Mouse (Mus musculus) CH12.LX (cell line): ENCODE measurements around the gene Ahnak. TPM values are rescaled to one million over a fixed set of nuclear protein-coding genes. Genes with fewer than 3 reads are reported as not detected.

Source experiments
- DNase-seq: peaks from one replicate; pipeline ENCODE4 v3.0.0-alpha.2; 2013; ENCODE audit errors: extremely low read depth
- H3K27ac ChIP-seq: 2 replicates; pipeline ENCODE4 v1.5.1; 2012; ENCODE audit warnings: low read depth, mild to moderate bottlenecking, control low read depth, moderate library complexity; ENCODE audit not compliant: insufficient read depth
- H3K27me3 ChIP-seq: replicated peaks from 2 replicates; pipeline ENCODE3; 2012; ENCODE audit warnings: inconsistent platforms
- H3K36me3 ChIP-seq, 2 experiments: replicated peaks in 1 of 2; 2 replicates each; pipeline versions ENCODE3 to v1.6.1; 2012; ENCODE audit warnings: inconsistent platforms in 1 of 2, low read length in 1 of 2, mild to moderate bottlenecking in 1 of 2, mixed read lengths in 1 of 2, moderate library complexity in 1 of 2; ENCODE audit not compliant: control insufficient read depth in 1 of 2, insufficient read depth in 1 of 2
- H3K4me1 ChIP-seq, 2 experiments: 2 replicates each; pipeline ENCODE4 v1.6.1; 2012; ENCODE audit warnings: inconsistent platforms in 1 of 2, moderate library complexity in 1 of 2; ENCODE audit not compliant: insufficient read depth in 2 of 2, control insufficient read depth in 1 of 2
- H3K4me2 ChIP-seq: 2 replicates; pipeline ENCODE4 v1.6.1; 2012; ENCODE audit warnings: low read depth, mild to moderate bottlenecking, control low read depth; ENCODE audit not compliant: poor library complexity, insufficient read depth, severe bottlenecking
- H3K4me3 ChIP-seq, 3 experiments: fragments of 150-350 bp in 1 of 3; sonication (generic) in 1 of 3; replicated peaks in 1 of 3; 2 replicates each; pipeline versions ENCODE3 to v1.5.1; 2011 to 2012; ENCODE audit warnings: low read depth in 2 of 3, low read length in 2 of 3, mild to moderate bottlenecking in 2 of 3, moderate library complexity in 2 of 3, control low read depth in 1 of 3, improper control_type of control experiment in 1 of 3, inconsistent platforms in 1 of 3, mixed read lengths in 1 of 3; ENCODE audit not compliant: poor library complexity in 1 of 3
- H3K79me2 ChIP-seq: replicated peaks from 2 replicates; pipeline ENCODE4 v1.6.1; 2012; ENCODE audit warnings: mild to moderate bottlenecking, moderate library complexity; ENCODE audit not compliant: control insufficient read depth, poor library complexity, insufficient read depth, severe bottlenecking; ENCODE audit errors: extremely low read depth
- H3K9ac ChIP-seq: 2 replicates; pipeline ENCODE4 v1.6.1; 2012; ENCODE audit warnings: low read depth, mild to moderate bottlenecking, control low read depth, moderate library complexity; ENCODE audit not compliant: insufficient read depth
- H3K9me3 ChIP-seq: replicated peaks from 2 replicates; pipeline ENCODE3; 2012; ENCODE audit warnings: low read length, inconsistent platforms, mixed read lengths
- BHLHE40 ChIP-seq: IDR thresholded peaks from 2 replicates; pipeline ENCODE4 v1.6.1; 2011; ENCODE audit warnings: mild to moderate bottlenecking, low read depth, low read length, improper control_type of control experiment
- CHD2 ChIP-seq: IDR thresholded peaks from 2 replicates; pipeline ENCODE4 v1.6.1; 2011; ENCODE audit warnings: low read length, improper control_type of control experiment
- CTCF ChIP-seq, 2 experiments: IDR thresholded peaks in 1 of 2; conservative IDR thresholded peaks in 1 of 2; 2 replicates each; pipeline ENCODE4 v1.5.1; 2011 to 2012; ENCODE audit warnings: low read depth in 2 of 2, low read length in 2 of 2, improper control_type of control experiment in 1 of 2, inconsistent platforms in 1 of 2, mild to moderate bottlenecking in 1 of 2, moderate library complexity in 1 of 2
- ETS1 ChIP-seq: conservative IDR thresholded peaks from 2 replicates; pipeline ENCODE4 v1.6.1; 2012; ENCODE audit warnings: low read depth, mild to moderate bottlenecking, inconsistent platforms, low read length, improper control_type of control experiment, moderate library complexity
- GABPA ChIP-seq: IDR thresholded peaks from 2 replicates; pipeline ENCODE4 v1.6.1; 2012; ENCODE audit warnings: low read depth, low read length, improper control_type of control experiment, inconsistent platforms; ENCODE audit not compliant: insufficient replicate concordance
- HCFC1 ChIP-seq: IDR thresholded peaks from 2 replicates; pipeline ENCODE4 v1.6.1; 2012; ENCODE audit warnings: low read depth, mild to moderate bottlenecking, inconsistent platforms, low read length, improper control_type of control experiment
- JUN ChIP-seq: IDR thresholded peaks from 2 replicates; pipeline ENCODE4 v1.6.1; 2011; ENCODE audit warnings: low read depth, mild to moderate bottlenecking, low read length, improper control_type of control experiment, moderate library complexity; ENCODE audit not compliant: insufficient read depth
- JUND ChIP-seq: conservative IDR thresholded peaks from 2 replicates; pipeline ENCODE4 v1.6.1; 2011; ENCODE audit warnings: low read depth, low read length, improper control_type of control experiment
- MAZ ChIP-seq: IDR thresholded peaks from 2 replicates; pipeline ENCODE4 v1.6.1; 2012; ENCODE audit warnings: low read depth, mild to moderate bottlenecking, inconsistent platforms, low read length, improper control_type of control experiment, moderate library complexity
- MEF2A ChIP-seq: IDR thresholded peaks from 2 replicates; pipeline ENCODE4 v1.6.1; 2014; ENCODE audit warnings: low read depth, mild to moderate bottlenecking, inconsistent platforms, low read length, improper control_type of control experiment, borderline replicate concordance
- MXI1 ChIP-seq: IDR thresholded peaks from 2 replicates; pipeline ENCODE4 v1.6.1; 2011; ENCODE audit warnings: mild to moderate bottlenecking, low read depth, low read length, improper control_type of control experiment
- NRF1 ChIP-seq: IDR thresholded peaks from 2 replicates; pipeline ENCODE4 v1.6.1; 2014; ENCODE audit warnings: low read depth, mild to moderate bottlenecking, inconsistent platforms, low read length, improper control_type of control experiment, moderate library complexity
- POLR2A ChIP-seq: IDR thresholded peaks from 2 replicates; pipeline ENCODE4 v1.6.1; 2011; ENCODE audit warnings: low read depth, mild to moderate bottlenecking, improper control_type of control experiment, low read length
- POLR2AphosphoS2 ChIP-seq: IDR thresholded peaks from 2 replicates; pipeline ENCODE4 v1.6.1; 2011; ENCODE audit warnings: low read depth, low read length, improper control_type of control experiment
- RAD21 ChIP-seq: IDR thresholded peaks from 2 replicates; pipeline ENCODE4 v1.6.1; 2011; ENCODE audit warnings: low read depth, mild to moderate bottlenecking, low read length, improper control_type of control experiment, moderate library complexity
- SIN3A ChIP-seq: IDR thresholded peaks from 2 replicates; pipeline ENCODE4 v1.6.1; 2012; ENCODE audit warnings: low read length, improper control_type of control experiment, inconsistent platforms
- SMC3 ChIP-seq: IDR thresholded peaks from 2 replicates; pipeline ENCODE4 v1.6.1; 2011; ENCODE audit warnings: low read depth, low read length, improper control_type of control experiment
- UBTF ChIP-seq: IDR thresholded peaks from 2 replicates; pipeline ENCODE4 v1.6.1; 2012; ENCODE audit warnings: low read depth, mild to moderate bottlenecking, inconsistent platforms, low read length, improper control_type of control experiment, moderate library complexity
- USF1 ChIP-seq: IDR thresholded peaks from 2 replicates; pipeline ENCODE4 v1.6.1; 2014; ENCODE audit warnings: low read depth, mild to moderate bottlenecking, inconsistent platforms, low read length, improper control_type of control experiment
- USF2 ChIP-seq: conservative IDR thresholded peaks from 2 replicates; pipeline ENCODE4 v1.6.1; 2011; ENCODE audit warnings: low read depth, low read length, improper control_type of control experiment
- ZKSCAN1 ChIP-seq: IDR thresholded peaks from 2 replicates; pipeline ENCODE4 v1.6.1; 2012; ENCODE audit warnings: low read depth, inconsistent platforms, low read length, improper control_type of control experiment, borderline replicate concordance
- ZMIZ1 ChIP-seq: IDR thresholded peaks from 2 replicates; pipeline ENCODE4 v1.6.1; 2012; ENCODE audit warnings: low read depth, mild to moderate bottlenecking, inconsistent platforms, low read length, improper control_type of control experiment
- ZNF384 ChIP-seq: IDR thresholded peaks from 2 replicates; pipeline ENCODE4 v1.6.1; 2012; ENCODE audit warnings: low read depth, low read length, improper control_type of control experiment, inconsistent platforms
- dilution Hi-C: fragments of 300-500 bp; cut with MboI; formaldehyde crosslinking; loops from 2 replicates; pipeline ENCODE4 v1.14.3; 2020; ENCODE audit warnings: low sequenced_read_pairs; ENCODE audit not compliant: extremely low pct_unique_long_range_greater_than_20kb, extremely low pct_ligation_motif_present
- in situ Hi-C: fragments of 300-500 bp; cut with MboI; formaldehyde crosslinking; loops from 3 replicates; pipeline ENCODE4 v1.14.3; 2019; ENCODE audit warnings: low sequenced_read_pairs, low pct_ligation_motif_present, low pct_unique_long_range_greater_than_20kb, mixed read lengths
- polyA plus RNA-seq: library from polyadenylated mRNA; unstranded; fragments of >175 nt; gene quantifications from 2 replicates; pipeline ENCODE4 v1.2.1, GENCODE M21; 2012; ENCODE audit warnings: low read depth; ENCODE audit not compliant: insufficient read length
- total RNA-seq, 2 experiments: library from RNA; depleted of rRNA; stranded (reverse); fragments of 300-350 nt in 1 of 2; fragments of >200 nt in 1 of 2; gene quantifications; 2 replicates each; pipeline ENCODE4 v1.2.3; 2012 to 2014

Gene Ahnak
- total and polyA plus RNA-seq, 3 experiments = 1.7 to 21.7 (median 1.8) TPM

GRCm38 (mm10) chr19:9044291-9044690, 55.2 kb downstream of the Ahnak start:
- Histone ChIP-seq H3K4me3 (no peak overlapping the region), H3K79me2 (no peaks in the 10 kb centered on the region), H3K9me3 (peaks cover 4% of the 10 kb centered on the region), H3K4me1 (peaks cover 16 to 44% of the 10 kb centered on the region in 2 experiments), H3K9ac (no peak overlapping the region), H3K36me3 (no peaks in the 10 kb centered on the region), H3K4me2 (no peak overlapping the region), H3K27ac (no peak overlapping the region), H3K27me3 (no peaks in the 10 kb centered on the region)
- in situ Hi-C loops (no loop called here), dilution Hi-C loops (no loop called here)
- TF ChIP-seq USF2 (no peak), SMC3 (no peak), POLR2A (no peak), USF1 (no peak), ETS1 (no peak), POLR2AphosphoS2 (no peak), BHLHE40 (no peak), RAD21 (no peak), CTCF (conservative IDR thresholded peaks at IDR 0.05 in 1 of 2, IDR thresholded peaks at IDR 0.05 in 1 of 2; ENCODE audit: low read depth in 2 of 2, low read length in 2 of 2) (no peak)
- DNase-seq = no peak

DNA sequence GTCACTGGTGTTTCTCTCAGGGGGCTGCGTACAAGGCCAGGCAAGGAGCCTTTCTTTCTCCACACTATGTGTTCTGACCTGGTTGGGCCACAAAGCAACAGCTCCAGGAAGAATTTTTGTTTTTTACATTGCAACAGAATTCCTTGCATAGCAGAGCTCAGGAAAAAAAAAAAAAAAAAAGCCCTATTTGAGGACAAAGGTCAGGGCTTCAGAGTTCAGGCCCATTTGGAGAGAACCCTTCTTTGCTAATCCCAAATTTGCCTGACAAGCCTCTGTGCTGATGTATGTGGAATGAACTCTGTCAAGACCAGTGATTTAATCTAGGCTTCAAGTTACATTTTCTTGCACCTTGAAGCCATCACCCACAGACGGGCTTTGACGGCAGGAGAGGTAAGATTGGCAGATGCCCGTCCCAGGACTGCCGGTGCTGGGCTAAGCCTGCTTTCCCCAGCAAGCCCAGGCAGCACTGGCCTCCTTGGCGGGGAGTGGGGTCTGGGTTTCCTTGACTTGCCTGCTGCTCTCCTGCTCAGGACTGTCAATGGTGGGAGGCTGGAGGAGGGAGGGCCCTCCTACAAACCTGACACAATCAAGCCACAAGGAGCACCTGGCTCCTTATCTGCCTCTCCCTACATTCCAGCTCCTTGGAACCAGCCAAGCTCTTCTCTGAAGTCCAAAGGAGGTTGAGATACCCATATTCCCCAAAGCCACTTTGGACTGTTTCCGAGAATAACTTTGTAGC, 58.3 kb downstream of the Ahnak start:
- DNase-seq = no peak
- Histone ChIP-seq H3K27ac (no peak overlapping the region), H3K79me2 (no peaks in the 10 kb centered on the region), H3K9me3 (peaks cover 7% of the 10 kb centered on the region), H3K36me3 (no peaks in the 10 kb centered on the region), H3K9ac (no peak overlapping the region), H3K27me3 (no peaks in the 10 kb centered on the region), H3K4me2 (no peak overlapping the region), H3K4me1 (peaks cover 10 to 31% of the 10 kb centered on the region in 2 experiments), H3K4me3 (no peak overlapping the region)
- in situ Hi-C loops = no loop called here
- no peak for TF ChIP-seq MXI1
- dilution Hi-C loops = no loop called here

DNA sequence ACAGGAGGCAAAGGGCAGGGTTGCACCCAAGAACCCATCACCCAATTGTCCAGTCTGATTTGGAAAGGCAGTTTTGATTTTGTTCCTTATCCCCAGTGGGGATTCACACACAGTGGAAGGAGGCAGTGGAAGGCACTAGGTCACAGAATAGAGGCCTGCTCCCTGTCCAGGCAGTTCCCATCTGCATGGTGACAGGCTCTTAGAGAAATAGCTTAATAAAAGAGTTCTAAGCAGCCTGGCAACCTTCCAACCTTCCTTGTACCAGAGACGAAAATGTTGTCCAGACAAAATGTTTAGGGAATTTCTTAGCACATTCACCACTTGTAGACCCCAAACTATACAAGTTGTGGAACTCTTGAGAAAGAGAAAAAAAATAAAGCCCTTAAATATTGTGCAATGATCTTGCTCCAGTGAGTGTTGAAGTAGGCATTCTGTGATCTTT, 58.9 kb downstream of the Ahnak start:
- Histone ChIP-seq H3K27ac (no peak overlapping the region), H3K9me3 (peaks cover 7% of the 10 kb centered on the region), H3K4me3 (no peak overlapping the region), H3K27me3 (no peaks in the 10 kb centered on the region), H3K4me1 (peaks cover 16 to 37% of the 10 kb centered on the region in 2 experiments), H3K79me2 (no peaks in the 10 kb centered on the region), H3K4me2 (no peak overlapping the region), H3K36me3 (no peaks in the 10 kb centered on the region), H3K9ac (no peak overlapping the region)
- in situ Hi-C loops (no loop called here), dilution Hi-C loops (no loop called here)
- no peak for DNase-seq
- TF ChIP-seq BHLHE40 (no peak), UBTF (no peak), POLR2A (no peak), JUND (no peak), GABPA (no peak), USF1 (no peak), HCFC1 (no peak), MEF2A (no peak), ZNF384 (no peak), RAD21 (no peak), ZMIZ1 (no peak), SIN3A (no peak), JUN (no peak), MAZ (no peak), ZKSCAN1 (no peak), NRF1 (no peak), CHD2 (no peak)
